Mouse (Mus musculus) layer of hippocampus, adult 2 months (tissue): ENCODE measurements at regions not wholly inside any gene's neighbourhood (a gene's known extent, or its start where the extent isn't known, plus 50 kb on each side); places are given as distances from the start of the nearest gene placed in this dataset.

ENCODE experiments used
- DNase-seq, 2 experiments: peaks; one replicate each; pipeline ENCODE4 v3.0.0; 2022; ENCODE audit warnings: low spot score in 2 of 2
- H3K27ac ChIP-seq: fragments of 200-600 bp; 2 replicates; pipeline ENCODE4 v1.8.1; 2022
- H3K4me3 ChIP-seq: fragments of 200-600 bp; 2 replicates; pipeline ENCODE4 v1.8.1; 2022; ENCODE audit warnings: mild to moderate bottlenecking
- CTCF ChIP-seq: fragments of 200-600 bp; conservative IDR thresholded peaks from 2 replicates; pipeline ENCODE4 v1.8.1; 2022; ENCODE audit warnings: antibody characterized with exemption, mild to moderate bottlenecking, moderate library complexity

DNA sequence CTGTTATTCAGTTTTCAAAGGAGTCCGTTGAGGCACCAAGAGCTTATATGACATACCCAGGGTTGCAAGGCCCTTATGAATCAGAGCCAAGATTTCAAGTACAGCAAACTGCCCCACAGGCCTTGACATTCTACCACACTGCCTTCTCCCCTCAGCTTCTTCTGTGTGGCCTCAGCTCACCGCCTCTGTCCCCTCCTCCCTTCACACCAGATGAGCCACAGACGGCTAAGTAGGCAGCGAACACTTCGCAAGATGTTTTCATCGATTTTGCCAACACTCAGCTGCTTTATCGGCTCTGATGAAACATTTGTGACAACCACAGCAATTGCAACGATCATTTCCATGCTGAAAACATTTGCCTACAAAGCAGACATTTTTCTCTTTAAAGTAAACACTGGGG is 556.7 kb downstream of the Insc start:
- peak; percentile 34 to 56 for DNase-seq
- H3K27ac ChIP-seq: no peak overlapping the region
- TF ChIP-seq CTCF: no peak
- no peak overlapping the region for H3K4me3 ChIP-seq

DNA sequence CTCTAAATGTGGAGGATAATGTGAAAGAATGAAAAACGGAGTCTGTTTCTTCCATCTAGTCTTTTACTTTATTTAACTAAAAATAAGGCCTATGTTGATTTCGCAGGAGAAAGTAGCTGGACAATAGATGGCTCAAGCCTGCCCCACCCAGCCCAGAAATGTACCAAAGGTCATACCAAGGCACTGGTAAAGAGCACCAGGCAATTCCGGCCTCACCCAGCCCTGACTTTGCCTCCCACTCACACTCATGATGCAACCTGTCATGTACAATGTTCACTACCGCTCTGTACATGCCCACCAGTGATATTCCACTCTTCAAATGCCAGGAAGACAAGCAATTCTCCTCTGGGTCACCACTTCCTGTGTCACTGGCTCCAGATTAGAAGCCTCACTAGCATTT is 564.9 kb downstream of the Insc start:
- DNase-seq: no peak
- TF ChIP-seq CTCF: no peak

DNA sequence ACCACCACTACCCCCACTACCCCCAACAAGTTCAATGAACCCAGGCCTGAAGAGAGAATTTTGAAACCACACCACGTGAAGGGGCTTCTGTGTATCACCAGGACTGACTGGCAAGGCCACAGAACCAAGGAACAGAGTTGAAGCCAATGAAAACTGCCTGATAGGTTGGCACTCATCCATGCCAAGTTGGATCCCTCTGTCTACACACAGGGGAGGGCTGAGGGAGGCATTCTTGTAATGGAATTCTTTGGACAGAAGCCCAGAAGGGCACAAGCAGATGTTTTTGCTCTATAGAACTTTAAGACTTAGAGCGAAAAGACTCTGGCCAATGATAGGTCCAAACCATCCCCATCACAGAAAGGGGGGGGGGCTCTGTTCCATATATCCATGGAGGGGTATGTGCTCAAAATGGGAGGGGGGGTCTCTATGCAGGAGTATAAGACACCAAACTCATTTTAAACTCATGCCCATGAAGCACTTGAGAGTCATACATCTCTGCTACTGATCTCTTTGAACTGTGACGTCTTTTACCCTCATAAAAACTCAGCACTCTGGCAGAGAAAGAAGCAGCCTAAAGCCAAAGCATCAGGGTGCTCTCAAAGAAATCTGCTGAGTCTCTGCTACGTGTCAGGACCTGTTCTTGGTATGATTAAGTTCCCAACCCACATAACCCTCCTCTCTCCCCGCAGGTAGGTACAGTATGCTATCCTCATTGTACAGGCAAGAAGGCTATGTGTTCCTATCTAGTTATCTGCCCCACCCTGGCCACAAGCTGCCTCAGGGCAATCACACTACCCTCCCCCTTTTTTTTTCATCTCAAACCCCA is 567.1 kb downstream of the Insc start:
- TF ChIP-seq CTCF: no peak
- H3K4me3 ChIP-seq: no peak overlapping the region
- DNase-seq: no peak
- H3K27ac ChIP-seq: no peak overlapping the region

More for the DNA sequence above, 564.9 kb downstream of the Insc start:
- Histone ChIP-seq H3K27ac (no peak overlapping the region), H3K4me3 (no peak overlapping the region)

DNA sequence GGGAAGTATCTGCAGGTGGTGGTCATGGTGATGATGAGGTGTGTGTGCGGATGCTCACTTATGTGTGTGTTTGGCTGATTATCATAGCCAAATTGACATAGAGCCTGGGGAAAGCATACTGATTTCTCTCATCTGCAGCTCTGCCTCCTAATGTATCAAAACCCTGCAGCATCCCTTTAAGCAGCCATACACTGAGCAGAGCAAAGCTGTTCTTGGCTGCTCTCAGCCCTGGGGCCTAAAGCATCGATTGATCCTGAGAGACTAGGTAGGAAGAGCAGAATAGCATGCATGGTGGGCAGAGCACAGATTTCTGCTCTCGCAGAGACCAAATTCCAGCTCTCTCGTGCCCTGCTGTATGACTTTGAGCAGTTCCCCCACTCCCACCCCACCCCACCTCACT is 576.0 kb downstream of the Insc start:
- DNase-seq: no peak
- Histone ChIP-seq H3K4me3 (no peak overlapping the region), H3K27ac (no peak overlapping the region)
- no peak for TF ChIP-seq CTCF

DNA sequence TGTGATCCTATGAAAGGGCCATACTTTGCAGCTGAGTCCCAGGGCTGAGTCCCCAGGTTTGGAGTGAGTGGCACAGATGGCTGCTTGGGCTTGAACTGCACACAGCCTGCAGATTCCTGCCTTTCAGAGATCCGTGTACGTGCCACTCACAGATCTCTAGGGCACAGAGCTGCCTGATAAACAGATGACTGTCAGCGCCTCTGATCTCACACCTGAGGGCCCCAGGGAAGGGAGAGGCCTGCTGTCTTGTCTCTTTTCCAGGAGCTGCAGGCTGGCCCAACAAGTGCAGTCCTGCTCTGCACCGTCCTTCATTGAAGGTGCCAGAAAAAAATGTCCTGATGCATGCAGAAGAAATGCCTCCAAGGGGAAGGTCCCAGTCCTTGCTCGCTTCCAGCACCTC is 579.5 kb downstream of the Insc start:
- no peak overlapping the region for H3K4me3 ChIP-seq
- no peak for DNase-seq
- TF ChIP-seq CTCF: no peak
- no peak overlapping the region for H3K27ac ChIP-seq

DNA sequence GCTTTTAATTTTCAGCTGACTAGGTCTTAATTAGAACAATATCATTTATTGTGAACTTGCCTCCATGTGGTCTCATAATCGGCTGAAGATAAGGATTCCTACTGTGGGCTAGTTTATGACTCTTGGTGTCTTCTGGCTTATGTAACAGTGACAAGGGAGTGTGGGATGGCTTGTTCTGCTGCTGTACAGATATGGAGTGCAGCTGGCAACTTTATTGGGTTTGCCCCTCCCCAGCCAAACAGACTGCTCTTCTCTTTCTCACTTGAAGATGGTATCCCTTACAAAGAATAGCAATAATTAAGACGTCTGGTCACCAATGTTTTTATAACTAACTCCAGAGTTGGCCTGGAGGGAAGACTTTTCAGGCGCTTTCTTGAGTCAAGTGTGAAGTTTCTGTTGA is 584.8 kb downstream of the Insc start:
- Histone ChIP-seq H3K4me3 (no peak overlapping the region), H3K27ac (no peak overlapping the region)
- TF ChIP-seq CTCF: no peak
- DNase-seq: no peak

DNA sequence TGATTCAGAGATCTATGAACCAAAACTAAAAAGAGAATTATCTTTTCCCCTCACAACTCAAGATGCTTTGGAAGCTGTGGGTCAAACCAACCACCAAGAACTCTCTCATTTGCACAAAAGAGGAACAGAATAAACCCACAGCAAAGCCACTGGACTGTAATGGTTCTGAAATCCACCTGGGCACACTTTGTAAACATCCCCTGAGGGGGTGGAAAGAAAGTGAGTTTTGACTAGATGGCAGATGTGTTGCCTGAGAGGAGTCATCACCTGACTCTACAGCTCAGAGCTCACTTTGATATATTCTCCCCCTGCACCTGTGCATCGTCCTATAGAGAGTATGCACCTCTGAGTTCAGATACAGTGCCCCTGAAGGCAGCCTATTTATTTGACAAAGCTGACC is 588.2 kb downstream of the Insc start:
- no peak for TF ChIP-seq CTCF
- no peak for DNase-seq
- Histone ChIP-seq H3K4me3 (no peak overlapping the region), H3K27ac (no peak overlapping the region)

DNA sequence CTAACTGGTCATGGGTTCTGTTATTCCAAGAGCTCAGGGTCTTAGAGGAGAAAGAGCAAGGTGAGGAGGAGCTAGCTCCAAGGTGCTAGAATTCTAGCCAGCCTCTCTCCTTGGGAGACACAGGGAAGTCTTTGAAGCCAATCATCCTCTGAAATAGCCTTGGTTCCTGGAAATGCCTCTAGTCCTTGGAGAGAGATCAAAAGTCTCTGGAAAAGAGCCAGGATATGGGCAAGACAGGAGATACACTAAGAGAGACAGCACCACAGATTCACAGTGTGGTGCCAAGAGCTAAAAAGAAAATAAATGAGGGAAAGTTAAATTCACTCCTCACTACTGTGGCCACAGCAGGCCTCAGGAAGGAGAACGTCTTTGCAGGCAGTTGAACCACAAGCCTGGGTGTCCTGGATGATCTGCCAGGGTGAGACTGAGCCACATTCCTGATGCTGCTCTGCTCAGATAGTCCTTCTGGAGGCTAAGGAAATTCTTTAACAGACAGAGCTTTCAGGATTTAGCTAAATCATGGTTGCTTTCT is 589.6 kb downstream of the Insc start:
- Histone ChIP-seq H3K27ac (no peak overlapping the region), H3K4me3 (no peak overlapping the region)
- no peak for TF ChIP-seq CTCF
- DNase-seq: no peak

DNA sequence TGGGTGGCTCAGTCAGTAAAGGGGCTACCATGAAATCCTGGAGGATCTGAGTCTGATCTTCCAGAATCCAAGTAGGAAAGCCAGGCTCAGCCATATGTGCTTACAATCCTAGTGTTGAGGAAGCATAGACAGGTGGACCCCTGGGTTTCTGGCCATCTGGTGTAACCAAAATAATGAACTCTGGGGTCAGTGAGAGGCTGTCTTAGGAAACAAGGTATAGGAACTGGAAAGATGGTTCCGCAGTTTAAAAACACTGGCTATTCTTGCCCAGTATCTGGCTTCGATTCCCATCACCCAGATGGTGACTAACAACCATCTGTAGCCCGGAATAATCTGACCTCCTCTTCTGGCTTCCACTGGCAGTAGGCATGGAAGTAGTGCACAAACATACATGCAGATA is 591.6 kb downstream of the Insc start:
- no peak overlapping the region for H3K27ac ChIP-seq
- TF ChIP-seq CTCF: no peak
- H3K4me3 ChIP-seq: no peak overlapping the region
- no peak for DNase-seq

DNA sequence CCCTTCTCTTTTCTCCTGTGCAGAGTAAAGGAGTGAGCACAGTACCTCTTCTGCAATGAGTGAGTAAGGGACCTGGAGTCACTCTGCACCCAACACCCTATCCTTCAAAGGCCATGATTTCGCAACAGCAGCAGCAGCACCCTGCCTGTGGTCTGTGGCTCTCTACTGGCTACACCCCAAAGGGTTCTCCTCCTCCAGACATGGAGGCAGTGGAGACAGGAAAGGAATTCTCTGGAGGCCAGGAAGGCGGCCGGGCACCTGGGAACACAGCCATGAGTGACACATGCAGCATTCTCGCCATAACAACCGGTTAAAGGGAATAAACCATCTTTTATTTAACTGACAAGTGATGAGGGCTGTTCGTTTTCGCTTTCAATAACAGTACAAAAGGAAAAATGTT is 596.7 kb downstream of the Insc start:
- no peak for TF ChIP-seq CTCF
- Histone ChIP-seq H3K27ac (no peak overlapping the region), H3K4me3 (no peak overlapping the region)
- no peak for DNase-seq

DNA sequence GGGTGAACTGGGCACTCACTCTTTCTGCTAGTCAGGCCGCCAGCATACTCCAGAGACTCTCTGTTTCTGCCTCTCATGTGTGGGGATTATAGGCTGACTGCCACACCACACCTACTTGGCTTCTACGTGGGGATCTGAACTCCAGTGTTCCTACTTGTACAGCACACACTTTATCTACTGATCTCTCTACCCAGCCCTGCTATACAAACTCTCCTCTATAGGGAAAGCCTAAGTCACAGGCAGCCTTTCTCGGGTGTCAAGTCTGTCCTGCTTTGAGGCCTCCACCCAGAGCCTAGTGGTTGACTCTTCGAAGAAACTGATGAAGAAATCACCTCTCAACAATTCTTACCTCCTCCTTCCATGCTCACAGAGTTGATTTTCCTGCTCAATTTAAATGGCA is 597.5 kb downstream of the Insc start:
- Histone ChIP-seq H3K27ac (no peak overlapping the region), H3K4me3 (no peak overlapping the region)
- DNase-seq: no peak
- TF ChIP-seq CTCF: no peak

DNA sequence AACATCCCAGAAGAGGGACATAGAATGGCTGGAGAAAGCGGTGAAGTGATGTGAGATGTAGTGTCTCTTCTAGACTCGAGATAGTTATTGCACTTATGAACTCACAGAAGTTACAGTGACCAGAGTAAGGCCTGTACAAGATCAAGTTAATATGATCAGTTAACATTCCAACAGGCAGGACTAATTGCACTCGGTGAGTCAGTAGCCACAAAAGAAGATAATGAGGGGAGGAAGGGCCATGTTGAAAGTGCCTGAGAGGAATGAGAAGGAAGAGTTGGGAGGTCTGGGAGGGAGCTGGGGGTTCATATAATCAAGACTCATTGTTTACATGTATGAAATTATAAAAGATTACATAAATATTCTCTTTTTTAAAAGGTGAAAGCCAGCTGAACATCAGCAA is 602.3 kb downstream of the Insc start:
- TF ChIP-seq CTCF: no peak
- Histone ChIP-seq H3K27ac (no peak overlapping the region), H3K4me3 (no peak overlapping the region)
- DNase-seq: no peak

DNA sequence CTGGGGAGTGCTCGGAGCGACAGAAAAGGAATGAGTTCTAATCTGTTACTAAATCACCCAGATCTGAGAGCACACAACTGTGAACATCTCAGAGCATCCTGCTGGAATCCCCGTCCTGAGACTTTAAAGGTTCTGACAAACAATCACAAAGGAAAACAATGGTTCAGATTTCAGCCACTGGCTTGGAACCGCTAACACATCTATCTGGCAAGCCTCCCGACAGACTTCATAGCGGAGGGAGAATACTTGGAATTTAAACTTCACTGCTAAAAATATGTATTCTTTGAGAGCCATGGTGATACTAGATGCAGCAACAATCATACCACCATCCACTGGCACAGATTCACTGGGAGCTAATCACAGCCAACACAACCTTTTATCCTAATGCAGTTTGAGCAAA is 615.2 kb downstream of the Insc start:
- TF ChIP-seq CTCF: no peak

DNA sequence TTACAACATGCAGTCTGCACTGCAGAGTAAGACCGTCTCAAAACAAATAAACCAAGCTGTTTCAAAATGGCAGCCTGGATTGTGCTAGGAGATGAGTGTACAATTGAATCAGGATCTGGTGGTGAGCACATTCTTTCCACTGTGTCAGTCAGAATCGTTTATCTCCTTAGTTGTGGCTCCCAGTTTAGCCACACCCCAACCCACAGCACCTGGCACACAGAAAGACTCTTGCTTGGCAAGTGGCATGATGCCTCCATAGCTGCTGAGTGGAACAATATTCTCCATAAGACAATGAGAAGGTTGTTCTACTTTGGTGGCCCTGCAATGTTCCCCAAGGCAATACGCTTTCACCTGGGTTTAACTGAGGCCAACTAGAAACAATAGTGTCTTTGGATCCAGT is 616.6 kb downstream of the Insc start:
- no peak for DNase-seq
- Histone ChIP-seq H3K27ac (no peak overlapping the region), H3K4me3 (no peak overlapping the region)
- TF ChIP-seq CTCF: no peak

More for the DNA sequence above, 615.2 kb downstream of the Insc start:
- DNase-seq: no peak
- H3K4me3 ChIP-seq: no peak overlapping the region
- H3K27ac ChIP-seq: no peak overlapping the region
